Mouse (Mus musculus) left cerebral cortex, postnatal 25 days (tissue): Measurements from ENCODE around the gene Tbx2. TPM values are rescaled to one million over a fixed set of nuclear protein-coding genes. Genes with fewer than 3 reads are reported as not detected.
A peak's percentile ranks its signal among the peaks of the same experiment; 100 is the strongest.

Experiments used
- DNase-seq, 2 experiments: peaks; one replicate each; pipeline ENCODE4 v3.0.0; 2022; ENCODE audit warnings: low spot score in 2 of 2, mixed read lengths in 1 of 2
- intact Hi-C: fragments of 180-260 bp; cut with DNase I; formaldehyde crosslinking; loops from one replicate; pipeline ENCODE4 v1.15.1; 2025
- total RNA-seq, 2 experiments: library from RNA; stranded (reverse); gene quantifications; 2 replicates each; pipeline ENCODE4 v1.2.3; 2021

The Tbx2 gene
- total RNA-seq, 2 experiments from 2014 or later = 1.8 to 2.2 TPM

DNA sequence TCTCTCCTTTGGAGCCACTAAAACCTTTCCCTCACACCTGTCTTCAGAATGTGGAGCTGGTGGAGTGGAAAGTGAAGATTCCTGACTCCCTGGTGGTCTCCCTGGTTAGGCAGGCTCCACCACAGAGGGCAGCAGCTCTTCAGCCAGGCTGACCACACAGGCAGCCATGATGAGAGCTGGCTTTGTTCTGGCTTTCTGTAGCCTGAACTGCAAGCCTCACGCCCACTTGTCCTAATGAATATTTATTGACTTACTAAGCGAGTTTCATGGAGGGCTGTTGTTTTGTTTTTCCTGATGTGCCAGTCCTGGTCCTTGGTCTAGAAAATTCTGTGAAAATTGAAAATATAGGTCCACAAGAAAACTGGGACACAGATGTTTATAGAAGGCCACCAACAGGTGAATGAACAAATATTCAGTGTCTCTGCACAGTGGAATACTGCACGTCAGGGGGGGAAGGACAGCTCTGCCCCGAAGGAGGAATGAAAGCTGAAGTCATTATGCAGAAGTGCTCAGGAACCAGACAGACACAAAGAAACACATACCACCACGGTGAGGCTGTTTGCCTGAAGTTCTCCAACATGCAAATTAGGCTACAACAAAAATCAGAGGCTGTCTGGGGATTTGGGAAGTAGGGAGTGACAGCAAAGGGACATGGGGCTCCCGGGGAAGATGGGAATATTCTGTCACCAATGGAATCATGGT lies 25.8 kb downstream of the Tbx2 start:
- DNase-seq = no peak
- intact Hi-C loops = no loop called here

DNA sequence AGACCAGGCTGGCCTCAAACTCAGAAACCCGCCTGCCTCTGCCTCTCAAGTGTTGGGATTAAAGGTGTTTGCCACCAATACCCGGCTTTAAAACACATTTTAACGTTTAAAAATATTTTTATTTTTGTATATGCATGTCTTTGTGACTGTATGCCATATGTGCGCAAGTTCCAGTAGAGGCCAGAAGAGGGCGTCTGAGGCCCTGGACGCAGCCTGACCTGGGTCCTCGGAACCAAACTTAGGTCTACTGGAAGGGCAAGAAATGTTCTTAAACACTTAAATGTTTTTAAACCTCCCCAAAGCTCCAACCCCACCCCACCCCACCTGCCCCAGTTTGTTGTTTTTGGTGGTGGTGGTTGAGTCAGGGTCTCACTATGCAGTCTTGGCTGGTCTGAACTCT lies 32.0 kb downstream of the Tbx2 start:
- no peak for DNase-seq
- intact Hi-C loops = no loop called here

DNA sequence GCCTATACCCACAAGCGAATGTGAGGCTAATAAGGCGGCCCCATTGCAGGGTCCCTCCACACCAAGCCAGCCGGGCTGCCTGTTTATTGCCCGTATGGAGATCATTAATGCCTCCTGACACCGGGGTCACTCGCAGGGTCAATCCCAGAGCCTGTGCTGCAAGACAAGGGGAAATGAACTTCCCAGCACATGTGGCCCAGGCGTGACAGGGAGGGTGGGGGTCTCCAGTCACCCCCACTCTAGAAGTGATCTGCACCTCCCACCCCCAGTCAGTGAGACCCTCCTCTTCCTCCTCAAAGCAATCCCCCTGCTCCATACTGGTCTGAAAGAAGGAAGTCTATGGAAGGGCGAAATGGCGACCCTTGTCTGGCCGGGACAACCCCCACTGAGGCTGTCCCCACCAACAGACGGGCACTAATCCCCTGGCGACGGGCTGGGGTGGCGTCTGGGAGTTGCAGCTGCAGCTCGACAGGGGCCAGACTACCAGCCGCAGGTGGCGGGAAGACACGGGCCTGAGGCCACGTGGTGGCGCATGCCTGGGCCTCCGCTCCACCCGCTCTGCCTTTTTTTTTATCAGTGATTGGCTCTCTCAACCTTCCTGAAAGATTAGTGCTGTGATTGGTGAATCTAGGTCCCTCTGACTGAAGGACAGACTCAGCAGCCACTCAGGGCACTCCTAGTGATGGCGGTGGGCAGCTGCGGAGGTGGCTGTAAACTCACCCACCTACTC lies 43.9 kb downstream of the Tbx2 start:
- intact Hi-C loops = no loop called here
- no peak for DNase-seq

DNA sequence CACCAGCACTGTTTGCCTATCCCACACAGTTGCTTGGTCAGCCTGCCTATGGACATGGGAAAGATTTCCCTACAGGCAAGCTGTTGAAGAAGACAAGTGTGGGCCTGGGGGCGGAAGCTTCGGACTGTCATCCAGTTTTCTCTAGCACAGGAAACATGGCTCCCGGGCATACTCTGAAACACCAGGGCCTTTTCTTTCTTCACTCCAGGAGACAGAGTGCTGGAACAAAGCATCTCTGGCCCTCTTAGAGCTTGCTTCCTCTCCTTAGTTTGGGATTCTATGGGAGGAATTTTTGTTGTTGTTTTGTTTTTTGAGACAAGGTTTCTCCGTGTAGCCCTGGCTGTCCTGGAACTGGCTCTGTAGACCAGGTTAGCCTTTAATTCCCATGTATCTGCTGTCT lies 52.1 kb downstream of the Tbx2 start:
- no peak for DNase-seq
- intact Hi-C loops = no loop called here

DNA sequence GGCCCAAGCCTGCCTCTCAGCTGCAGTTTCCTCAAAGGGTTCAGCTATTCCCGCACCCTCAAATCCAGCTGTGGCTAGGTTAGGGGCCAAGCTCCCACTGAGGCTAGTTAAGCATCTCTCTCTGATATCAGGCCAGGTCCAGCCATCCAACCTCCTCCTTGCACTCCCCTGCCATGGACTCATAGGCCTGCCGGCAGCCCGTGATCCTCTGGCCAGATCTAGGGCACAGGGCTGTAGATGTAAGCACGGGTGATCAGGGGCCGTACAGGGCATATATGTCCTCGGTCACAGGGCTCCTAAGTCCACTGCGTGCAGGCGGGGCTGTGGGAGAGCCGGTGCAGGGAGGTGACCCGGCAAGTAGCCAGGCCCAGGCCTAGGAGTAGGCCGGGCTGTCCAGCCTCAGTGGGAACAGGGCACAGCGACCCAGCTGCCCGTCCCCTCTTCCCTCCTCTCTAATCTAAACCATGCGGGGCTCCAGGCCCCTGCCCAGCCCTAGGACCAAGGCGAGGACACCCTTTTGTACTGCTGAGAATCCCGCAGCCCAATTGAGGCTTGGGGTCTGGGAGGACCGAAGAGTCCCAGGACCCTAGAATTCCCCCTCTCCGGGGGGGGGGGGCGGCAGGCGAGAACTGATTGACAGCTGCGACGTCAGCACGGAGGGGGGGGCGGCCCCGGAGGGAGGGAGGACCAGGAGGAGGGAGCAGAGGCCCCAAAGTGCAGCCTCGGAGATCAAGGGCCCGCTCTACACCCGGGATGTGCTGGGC lies 53.5 kb downstream of the Tbx2 start, which contains the start of gene Tbx4:
Gene Tbx4, plus strand, starts transcription at position 758 of the 764 bp plus-strand sequence.
- DNase-seq = no peak
- intact Hi-C loops = no loop called here

DNA sequence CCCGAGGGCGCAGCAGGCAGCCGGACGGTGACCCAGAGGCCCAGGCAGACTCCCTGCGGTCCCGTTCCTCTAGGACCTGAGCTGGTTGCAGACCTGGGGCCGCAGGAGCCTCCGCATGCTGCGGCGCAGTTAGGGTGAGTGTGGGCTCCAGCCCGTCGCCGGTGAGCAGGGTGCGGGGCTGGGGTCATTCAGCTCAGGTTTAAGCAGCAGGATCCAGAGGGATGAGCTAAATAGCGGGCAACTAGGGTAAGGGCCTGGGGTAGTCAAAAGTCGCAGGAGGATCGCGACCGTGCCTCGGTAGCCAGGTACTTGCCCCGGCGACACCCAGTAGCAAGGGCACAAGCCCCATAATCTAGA lies 54.1 kb downstream of the Tbx2 start:
- intact Hi-C loops = no loop called here
- DNase-seq = no peak

DNA sequence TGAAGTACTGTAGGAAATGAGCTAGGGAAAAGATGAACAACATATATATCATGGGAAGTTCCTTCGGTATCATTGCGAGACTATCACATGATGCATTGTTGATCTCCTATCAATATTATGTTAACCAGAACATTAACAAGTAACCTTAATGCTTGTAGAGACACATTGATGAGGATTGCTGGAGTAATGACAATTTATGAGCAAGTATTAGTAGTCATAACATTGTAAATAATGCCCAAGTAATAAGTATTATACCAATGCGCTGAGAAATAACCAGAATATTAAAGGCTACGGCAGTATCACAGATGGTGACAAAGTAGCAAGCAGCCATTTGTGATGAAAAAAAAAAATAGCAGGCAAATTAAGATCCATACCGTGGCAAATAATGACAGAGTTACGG lies 54.9 kb downstream of the Tbx2 start:
- no peak for DNase-seq
- intact Hi-C loops = no loop called here

DNA sequence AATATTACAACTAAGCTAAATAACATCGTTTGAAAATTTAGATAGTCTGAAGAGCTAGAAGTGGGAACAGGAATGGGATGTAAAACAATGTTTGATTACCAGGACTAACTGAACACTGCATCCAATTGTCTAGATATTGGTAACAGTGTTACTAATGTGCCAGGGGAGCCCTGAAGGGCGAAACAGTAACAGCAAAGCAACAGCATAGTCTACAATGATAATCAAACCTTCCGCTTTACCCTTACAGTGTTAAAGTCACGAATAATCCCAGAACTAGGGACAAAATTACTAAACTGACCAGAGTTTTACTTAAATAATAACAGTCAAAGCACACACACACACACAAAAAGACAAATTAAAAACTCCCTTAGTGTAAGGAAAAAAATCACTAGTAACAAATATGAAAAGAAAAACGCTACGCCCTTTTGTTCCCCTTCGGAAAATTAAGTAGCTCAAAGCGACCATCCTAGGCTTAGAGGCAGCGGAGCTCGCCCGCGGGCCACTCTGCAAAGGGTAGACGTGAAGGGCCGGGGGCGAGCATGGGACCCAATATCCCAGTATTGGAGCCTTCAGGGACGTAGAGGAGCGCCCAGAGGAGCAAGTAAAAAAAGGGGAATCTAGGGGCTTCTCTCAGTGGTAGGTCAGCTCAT lies 55.6 kb downstream of the Tbx2 start:
- DNase-seq = no peak
- intact Hi-C loops = no loop called here

DNA sequence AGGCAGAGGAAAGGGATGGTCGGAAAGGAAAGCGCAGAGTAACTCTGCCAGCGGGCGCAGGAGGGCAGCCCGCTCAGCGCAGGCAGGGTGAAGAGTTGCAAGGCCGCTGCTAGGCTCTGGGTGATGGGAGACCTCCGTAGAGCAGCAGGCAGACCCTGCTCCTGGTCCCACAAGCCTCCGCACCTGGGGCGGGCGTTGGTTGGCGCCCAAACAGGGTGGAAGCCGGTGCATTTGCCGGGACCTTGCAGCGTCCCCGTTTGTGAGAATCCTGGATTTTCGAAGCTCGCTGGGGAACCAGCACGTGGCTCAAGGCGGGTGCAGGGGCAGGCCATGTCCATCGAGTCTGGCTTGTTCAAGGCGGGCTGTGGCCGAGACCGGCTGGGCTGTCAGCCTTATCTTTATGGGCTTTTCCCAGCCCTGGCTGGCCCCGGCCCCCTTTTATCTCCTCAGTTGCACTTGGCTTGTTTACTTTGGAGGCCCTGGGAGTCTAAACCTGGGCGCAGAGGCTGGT lies 56.2 kb downstream of the Tbx2 start:
- no peak for DNase-seq
- intact Hi-C loops = no loop called here

DNA sequence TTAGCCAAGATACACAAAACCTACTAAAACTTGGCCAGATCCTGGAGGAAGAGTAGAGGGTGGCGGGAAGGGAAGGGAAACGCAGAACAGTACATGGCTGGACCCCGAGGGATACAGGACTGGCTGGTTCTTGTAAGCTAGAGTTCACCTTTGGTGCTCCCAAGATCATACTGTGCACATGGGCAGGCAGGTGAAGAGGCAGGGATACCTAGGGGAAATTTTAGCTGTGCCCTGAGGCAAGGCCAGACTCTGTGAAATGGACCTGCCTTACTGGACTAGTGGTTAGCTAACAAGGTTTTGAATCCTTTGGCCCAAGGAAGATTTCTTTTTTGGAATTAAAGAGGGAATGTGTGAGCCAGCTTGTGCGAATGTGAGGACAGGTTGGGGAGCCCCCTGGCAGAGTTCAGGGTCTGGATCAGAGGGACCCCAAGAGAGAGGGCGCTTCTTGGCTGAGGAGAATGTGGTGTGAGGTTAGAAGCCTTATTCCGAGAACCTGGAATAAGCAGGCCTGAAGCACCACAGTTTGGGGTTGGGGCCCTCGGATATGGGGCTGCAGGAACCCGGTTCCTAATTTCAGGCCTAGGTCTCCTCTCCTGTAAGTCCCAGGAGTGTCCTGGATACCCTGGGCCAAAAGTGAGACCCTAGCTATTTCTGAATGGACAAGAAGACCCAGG lies 56.8 kb downstream of the Tbx2 start:
- intact Hi-C loops = no loop called here

DNA sequence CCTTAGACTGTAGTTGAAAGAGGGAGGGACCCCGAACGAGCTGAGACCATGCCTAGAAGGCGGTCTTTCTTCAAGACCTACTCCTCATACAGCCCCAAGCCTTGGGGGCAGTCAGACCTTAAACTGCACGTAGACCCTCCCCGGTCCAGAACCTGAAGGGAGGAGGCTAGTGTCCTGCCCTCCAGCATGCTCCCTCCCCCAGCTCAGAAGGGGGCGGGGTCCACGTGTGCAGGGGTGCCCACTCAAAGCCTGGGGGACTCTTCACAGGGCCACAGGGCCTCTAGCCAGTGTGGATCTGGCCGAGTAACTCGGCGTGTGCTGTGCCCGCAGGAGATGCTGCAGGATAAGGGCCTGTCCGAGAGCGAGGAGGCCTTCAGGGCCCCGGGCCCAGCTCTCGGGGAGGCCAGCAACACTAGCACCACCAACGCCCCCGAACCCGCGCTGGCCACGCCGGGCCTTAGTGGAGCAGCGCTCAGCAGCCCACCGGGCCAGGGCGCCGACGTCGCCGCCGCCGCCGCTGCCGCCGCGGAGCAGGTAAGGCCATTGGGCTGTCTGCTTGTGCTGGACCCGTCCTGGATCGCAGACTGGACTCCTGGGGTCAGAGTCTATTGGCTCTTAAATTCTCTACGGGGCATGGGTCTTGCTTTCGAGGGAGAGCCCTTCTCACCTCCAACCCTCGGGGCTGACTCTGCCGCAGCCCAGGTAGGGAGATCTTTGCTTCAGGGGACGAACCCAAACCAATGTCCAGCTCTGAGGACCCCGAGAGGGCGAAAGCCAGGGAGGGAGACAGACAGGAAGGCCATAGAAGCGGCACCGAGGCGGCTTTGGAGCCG lies 57.6 kb downstream of the Tbx2 start:
- intact Hi-C loops = loop anchor here (2.0 kb wide), 1 partner anchor 1371 kb away; no protein-coding TSS in a partner anchor
- DNase-seq = no peak

More for the DNA sequence above, 56.8 kb downstream of the Tbx2 start:
- DNase-seq = no peak

DNA sequence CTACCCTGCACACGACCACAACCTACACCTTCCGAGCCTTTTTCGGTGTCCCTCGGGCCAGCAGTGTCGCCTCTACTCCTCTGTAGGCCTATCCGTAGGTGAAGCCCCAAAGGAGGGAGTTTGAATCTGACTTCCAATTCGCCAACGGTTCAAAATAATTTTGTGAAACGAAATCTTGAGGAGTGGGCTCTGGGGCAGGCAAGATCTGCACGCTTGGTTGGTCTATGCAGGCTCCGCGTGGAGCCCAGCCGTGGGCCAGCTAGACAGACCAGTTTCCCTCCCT lies 58.2 kb downstream of the Tbx2 start:
- intact Hi-C loops = loop anchor here (2.0 kb wide), 1 partner anchor 1372 kb away; no protein-coding TSS in a partner anchor
- peak in 1 of 2 experiments; percentile 6 for DNase-seq

DNA sequence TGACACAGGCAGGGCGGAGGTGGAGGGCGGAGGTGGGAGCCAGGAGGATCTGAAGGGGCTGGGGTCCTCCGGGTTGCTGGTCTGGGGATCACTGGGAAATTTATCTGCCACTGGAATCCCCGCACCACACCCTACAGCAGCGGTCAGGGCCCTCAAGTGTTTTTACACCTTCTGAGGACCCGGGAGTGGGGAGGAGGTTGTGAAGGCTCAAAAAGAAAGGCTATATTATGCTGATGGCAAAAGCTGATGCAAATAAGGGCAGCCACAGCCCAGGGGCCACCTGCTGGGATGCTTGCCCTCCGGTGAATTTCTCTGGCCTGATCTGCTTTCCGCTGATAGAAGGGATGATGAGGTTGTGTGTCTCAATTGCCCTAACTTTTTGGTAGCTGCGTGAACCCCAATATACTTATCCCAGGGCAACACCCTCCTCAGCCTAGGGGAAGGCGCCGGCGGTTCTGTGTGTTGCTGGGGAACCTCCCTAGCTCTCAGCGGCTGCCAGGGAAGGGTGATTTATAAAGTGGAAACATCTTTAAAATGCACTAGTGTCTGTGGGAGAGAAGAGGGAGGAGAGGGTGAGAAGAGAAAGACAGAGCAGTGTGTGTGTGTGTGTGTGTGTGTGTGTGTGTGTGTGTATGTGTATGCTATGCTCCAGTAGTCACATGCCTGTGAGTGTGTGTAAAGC lies 58.8 kb downstream of the Tbx2 start:
- intact Hi-C loops = loop anchor here (2.0 kb wide), 1 partner anchor 1372 kb away; no protein-coding TSS in a partner anchor
- no peak for DNase-seq

Other genes starting within 250 kb of the Tbx2 start
- not detected for gene Gm11444, start 17.8 kb downstream of the Tbx2 start, total RNA-seq
- under 1 TPM; 0.23 to 0.32 TPM for gene Tbx4, start 53.9 kb downstream of the Tbx2 start, total RNA-seq